Mouse (Mus musculus) heart, postnatal 25 days (tissue): Measurements from ENCODE around the gene Runx2. TPM values are rescaled to one million over a fixed set of nuclear protein-coding genes. Genes with fewer than 3 reads are reported as not detected.

Experiments
- DNase-seq: peaks from one replicate; pipeline ENCODE4 v3.0.0; 2022; ENCODE audit warnings: low spot score
- intact Hi-C: fragments of 180-260 bp; cut with DNase I; formaldehyde crosslinking; loops from one replicate; pipeline ENCODE4 v1.15.1; 2025
- total RNA-seq, 2 experiments: library from RNA; stranded (reverse); gene quantifications; 2 replicates each; pipeline ENCODE4 v1.2.3; 2021

Gene Runx2
- total RNA-seq, 2 experiments from 2014 or later = 0.26 to 0.48 TPM

- no peak for DNase-seq
- intact Hi-C loops = no loop called here
These were observed 249.9 kb downstream of the Runx2 start for GRCm38 (mm10) chr17:44564611-44565198.

- no peak for DNase-seq
- intact Hi-C loops = no loop called here
These were observed 254.6 kb downstream of the Runx2 start for GRCm38 (mm10) chr17:44560016-44560415.

GRCm38 (mm10) chr17:44557199-44558111 lies 257.1 kb downstream of the Runx2 start:
- intact Hi-C loops = no loop called here
- no peak for DNase-seq

- intact Hi-C loops = no loop called here
- no peak for DNase-seq
These were observed 259.7 kb downstream of the Runx2 start for GRCm38 (mm10) chr17:44554941-44555340.

GRCm38 (mm10) chr17:44549551-44549950 lies 265.0 kb downstream of the Runx2 start:
- no peak for DNase-seq
- intact Hi-C loops = no loop called here

DNA sequence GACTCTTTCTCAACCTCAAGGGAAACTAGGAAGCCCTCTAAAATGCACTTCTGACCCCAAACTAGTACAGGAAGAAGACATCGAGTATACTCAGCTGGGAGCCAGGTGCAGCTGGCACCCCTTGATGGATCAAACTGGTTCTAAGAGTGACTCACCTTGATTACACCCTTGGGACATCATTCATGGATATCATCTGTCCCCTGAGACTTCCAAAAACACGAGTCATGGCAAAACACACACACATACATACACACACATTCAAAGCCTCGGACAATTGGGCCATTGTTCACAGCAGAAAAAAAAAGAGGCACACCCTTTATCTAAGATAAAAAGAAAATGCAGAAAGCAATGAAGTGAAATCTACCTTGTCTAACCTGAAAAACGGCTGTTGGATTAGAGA lies 266.7 kb downstream of the Runx2 start:
- intact Hi-C loops = no loop called here

GRCm38 (mm10) chr17:44546801-44547200 lies 267.8 kb downstream of the Runx2 start:
- no peak for DNase-seq
- intact Hi-C loops = no loop called here

More for the DNA sequence above, 266.7 kb downstream of the Runx2 start:
- no peak for DNase-seq

- DNase-seq = no peak
- intact Hi-C loops = no loop called here
These were observed 269.3 kb downstream of the Runx2 start for GRCm38 (mm10) chr17:44545141-44545813.

GRCm38 (mm10) chr17:44542706-44543105 lies 271.9 kb downstream of the Runx2 start:
- intact Hi-C loops = no loop called here
- no peak for DNase-seq

DNA sequence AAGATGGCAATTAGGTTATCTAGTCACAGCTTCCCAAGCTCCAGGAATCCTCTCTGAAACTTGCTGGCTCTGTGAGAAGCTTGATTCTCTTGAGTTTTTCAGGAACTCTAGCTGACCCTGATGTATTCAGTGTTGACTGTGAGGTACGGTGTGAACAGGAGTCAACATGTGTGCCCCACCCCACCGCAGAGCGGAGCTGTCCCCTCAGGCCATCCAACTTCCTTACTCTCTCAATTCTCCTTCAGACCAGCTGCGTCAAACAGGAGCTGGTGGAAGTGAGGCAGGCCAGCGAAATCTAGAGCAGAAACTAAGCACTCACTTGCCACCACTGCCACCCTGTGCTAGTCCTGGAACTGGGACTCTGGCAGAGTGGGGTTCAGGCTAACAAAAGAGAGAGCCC lies 273.9 kb downstream of the Runx2 start:
- DNase-seq = no peak
- intact Hi-C loops = no loop called here

DNA sequence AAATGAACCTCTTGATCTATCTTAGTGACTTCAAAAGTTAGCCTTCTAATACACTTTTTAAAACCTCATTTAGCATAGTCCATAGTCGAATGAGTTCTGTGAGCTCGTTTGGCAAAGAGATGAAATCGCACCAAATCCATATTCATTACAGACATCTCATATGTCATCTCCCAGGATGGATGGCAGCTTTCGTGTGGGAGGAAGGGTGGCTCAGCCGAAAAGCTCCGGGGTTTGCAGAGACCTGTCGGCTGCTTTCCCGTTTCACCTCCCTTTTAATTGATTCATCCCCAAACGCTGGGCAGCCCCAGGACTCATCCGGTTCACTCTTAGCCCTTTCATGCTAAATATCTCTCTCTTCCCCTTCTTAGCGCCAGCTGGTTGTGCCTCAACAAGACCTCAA lies 275.7 kb downstream of the Runx2 start:
- intact Hi-C loops = no loop called here
- no peak for DNase-seq

- no peak for DNase-seq
- intact Hi-C loops = no loop called here
These were observed 284.6 kb downstream of the Runx2 start for GRCm38 (mm10) chr17:44530000-44530399.

GRCm38 (mm10) chr17:44528617-44529016 lies 286.0 kb downstream of the Runx2 start:
- no peak for DNase-seq
- intact Hi-C loops = no loop called here

DNA sequence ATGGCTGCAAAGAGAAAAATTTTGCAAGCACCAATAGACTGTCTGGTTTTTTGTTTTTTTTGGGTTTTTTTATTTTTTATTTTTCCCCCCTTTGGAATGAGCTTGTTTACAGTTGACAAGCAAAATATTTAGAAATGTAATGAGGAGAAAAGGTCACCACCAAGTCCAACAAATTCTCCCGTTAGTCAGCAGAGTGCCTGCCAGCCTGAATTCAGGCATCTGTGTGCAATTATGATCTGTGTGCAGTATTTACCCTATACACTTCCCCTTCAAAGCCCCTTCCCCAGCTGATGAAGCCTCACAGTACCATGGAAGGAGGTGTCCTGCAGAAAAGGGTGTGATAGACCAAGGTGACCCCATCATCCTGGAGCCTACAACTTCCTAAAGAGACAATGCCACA lies 290.5 kb downstream of the Runx2 start:
- DNase-seq = no peak
- intact Hi-C loops = no loop called here

DNA sequence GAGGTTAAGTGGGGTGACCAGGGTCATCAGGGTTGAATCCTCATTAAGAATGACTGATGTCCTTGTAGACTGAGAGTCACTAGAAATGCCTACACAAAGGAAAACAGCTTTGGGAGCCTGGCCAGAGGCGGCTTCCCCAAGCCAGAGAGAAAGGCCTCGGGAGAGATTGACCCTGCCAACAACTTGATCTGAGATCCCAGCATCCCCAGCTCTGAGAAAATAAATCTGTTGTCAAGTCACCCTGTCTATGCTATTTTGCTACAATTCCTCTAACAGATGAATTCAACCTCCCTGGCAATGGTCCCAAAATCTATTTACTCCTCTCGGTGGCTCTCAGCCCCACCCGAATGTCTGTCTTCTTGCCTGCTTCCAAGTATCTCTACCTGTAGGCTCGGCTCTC lies 291.7 kb downstream of the Runx2 start:
- no peak for DNase-seq
- intact Hi-C loops = no loop called here

DNA sequence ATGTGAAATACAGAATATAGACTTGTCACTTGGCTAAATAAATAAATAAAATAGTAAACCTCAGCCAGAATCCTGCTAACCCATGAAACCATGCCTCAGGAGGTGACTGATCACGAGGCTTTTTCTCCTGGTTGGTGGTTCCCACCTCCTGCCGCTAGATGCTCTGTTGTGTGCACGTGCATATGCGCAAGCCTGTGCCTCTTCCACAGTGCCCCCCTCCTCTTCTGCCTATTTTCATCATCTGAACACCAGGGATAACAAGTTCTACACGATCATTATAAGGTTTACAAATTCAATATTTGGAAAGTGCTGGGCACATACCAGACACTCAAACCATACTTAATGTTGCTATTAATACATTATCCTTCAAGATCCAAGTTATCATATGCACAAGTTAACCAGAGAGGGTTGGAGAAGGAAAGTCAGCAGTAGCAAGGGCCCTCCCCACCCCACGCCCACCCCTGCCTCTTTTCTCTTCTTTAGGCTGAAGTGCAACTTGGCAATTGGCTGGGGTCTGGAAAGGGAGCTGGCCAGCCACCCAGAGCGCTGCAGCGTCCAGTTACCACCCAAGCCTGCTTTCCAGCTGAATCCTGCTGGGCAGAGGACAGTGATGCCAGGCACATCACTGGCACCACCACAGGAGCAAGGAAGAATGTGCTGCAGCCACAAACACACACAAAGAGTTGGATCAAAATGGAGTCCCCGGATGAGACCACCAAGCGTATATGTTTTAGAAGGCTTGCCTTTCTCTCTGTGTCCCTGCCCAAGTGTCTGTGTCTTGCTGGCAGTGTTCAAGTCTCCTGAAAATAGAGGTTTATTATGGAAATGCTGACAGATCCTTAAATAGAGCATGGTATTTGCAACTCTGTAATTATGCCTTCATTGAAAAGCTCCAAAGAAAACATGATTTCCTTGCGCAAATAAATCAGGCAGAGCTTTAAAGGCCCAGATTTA lies 294.2 kb downstream of the Runx2 start:
- no peak for DNase-seq
- intact Hi-C loops = no loop called here

- intact Hi-C loops = no loop called here
- DNase-seq = no peak
These were observed 295.2 kb downstream of the Runx2 start for GRCm38 (mm10) chr17:44519356-44519755.

- intact Hi-C loops = no loop called here
- no peak for DNase-seq
These were observed 296.4 kb downstream of the Runx2 start for GRCm38 (mm10) chr17:44518156-44518555.

- intact Hi-C loops = no loop called here
- no peak for DNase-seq
These were observed 306.3 kb downstream of the Runx2 start for GRCm38 (mm10) chr17:44508198-44508715.

- DNase-seq = no peak
- intact Hi-C loops = no loop called here
These were observed 306.9 kb downstream of the Runx2 start for GRCm38 (mm10) chr17:44507741-44508140.
